Mouse (Mus musculus): ENCODE data around the gene Parp4. TPM values are rescaled to one million over a fixed set of nuclear protein-coding genes. Genes with fewer than 3 reads are reported as not detected.

Parp4 gene
- 1 to 10 TPM; 4.7 to 5.3 TPM for total RNA-seq (2021)
- long read RNA-seq, experiment 1, result 0 reads
- long read RNA-seq, experiment 2, partial matches to known transcripts, result 0 of 1 reads
- long read RNA-seq, experiment 2, other reads (novel, unspliced or antisense), result 1 of 1 reads

DNA sequence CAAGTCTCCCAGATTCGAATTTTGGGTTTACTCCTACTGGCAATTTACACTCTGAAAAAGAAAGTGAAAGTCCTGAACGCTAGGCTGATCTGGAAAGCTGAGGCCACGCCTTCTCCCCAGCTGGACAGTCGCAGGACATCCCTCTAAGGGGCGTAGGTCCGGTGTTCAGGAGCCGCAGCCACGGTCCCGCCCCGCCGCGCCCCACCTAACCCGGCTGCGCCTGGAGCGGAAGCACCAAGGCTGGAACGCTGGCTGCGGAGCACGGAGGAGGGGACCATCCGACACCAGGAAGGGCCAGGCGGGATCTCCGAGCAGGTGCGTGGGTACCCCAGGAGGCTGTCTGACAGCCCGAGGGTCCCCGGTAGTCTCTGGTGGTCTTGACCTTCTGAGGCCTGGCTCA is at the start of gene Parp4, which contains the start of gene Cenpj:
Gene Parp4 (plus strand): TSS at position 204 of the 400 bp plus-strand sequence.
Gene Cenpj (minus strand): TSS at position 10 of the 400 bp plus-strand sequence.
- DNase-seq (ENCODE audit: low spot score in 2 of 2), result peak; percentile 13 to 31

DNA sequence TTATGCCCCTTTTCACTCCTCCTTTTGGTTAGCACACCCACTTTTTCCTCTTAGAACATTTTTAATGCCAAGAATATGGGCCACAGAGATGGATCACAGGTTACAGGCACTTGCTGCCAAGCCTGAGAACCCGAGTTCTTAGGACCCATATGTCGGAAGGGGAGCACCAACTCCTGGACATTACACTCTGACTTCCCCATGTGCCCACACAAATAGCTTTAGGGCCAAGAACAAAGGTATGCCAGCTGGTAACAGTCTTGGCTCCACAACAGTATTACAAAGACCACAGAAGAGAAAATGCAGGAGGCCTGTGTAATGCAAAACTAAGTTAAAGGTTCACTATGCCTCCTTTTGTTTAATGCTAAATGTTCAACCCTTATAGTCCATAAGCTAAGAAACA is 44.6 kb upstream of the Parp4 start:
- no peak for DNase-seq (ENCODE audit: low spot score in 2 of 2)

DNA sequence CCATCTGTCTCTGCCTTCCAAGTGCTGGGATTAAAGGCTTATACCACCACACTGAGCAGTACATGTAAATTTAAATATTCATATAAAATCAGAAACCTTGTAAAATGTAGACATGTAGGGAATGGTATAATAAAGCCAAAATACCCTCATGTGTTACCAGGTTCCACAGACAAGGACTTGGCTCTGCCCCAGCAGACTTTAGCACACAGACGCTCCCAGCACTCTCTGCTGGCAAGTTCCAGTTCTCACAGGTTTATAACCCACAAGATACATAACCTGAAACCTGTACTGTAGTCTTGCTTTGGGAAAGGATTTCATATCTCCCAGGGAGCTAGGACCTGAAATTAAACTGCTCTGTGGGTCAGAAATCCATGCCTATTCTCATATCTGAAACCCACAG is 30.5 kb upstream of the Parp4 start:
- DNase-seq (ENCODE audit: low spot score in 2 of 2), result no peak

DNA sequence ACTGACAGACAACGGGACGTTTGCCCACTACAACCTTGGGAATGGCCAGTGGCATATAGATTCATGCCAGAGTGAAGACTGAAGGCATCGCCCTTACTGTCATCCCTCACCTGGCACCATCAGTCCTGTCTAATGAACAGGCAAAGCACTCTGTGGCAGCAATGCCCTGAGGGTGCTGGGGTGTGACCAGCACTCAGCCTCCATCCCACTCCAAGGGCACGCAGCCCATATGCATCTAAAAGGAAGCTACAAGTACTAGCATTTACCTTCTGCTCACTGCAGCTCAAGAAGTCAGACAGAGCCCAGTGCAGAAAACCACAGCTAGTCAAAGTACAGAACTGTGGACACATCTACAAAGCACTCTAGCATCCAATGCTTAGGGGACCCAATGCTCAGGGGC is 29.9 kb upstream of the Parp4 start:
- DNase-seq (ENCODE audit: low spot score in 2 of 2), result no peak

DNA sequence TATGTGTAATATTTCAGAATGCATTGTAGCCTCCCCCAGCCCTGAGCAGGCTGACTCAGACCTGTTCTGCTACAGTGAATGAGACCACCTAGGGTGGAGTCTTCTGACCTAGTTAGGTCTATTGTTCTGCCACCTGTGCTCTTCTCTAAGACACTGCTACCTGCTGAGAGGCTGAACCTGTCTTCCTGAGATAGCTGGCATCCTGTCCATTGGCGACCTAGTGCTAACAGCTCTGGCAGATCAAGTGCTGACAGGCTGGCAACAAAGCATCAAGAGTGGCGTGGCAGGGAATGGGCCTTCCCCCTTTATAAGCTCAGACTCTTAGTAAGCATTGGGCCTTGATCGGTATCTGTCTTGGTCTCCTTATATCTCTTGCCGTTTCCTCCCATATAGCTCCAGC is 24.5 kb upstream of the Parp4 start:
- no peak for DNase-seq (ENCODE audit: low spot score in 2 of 2)

DNA sequence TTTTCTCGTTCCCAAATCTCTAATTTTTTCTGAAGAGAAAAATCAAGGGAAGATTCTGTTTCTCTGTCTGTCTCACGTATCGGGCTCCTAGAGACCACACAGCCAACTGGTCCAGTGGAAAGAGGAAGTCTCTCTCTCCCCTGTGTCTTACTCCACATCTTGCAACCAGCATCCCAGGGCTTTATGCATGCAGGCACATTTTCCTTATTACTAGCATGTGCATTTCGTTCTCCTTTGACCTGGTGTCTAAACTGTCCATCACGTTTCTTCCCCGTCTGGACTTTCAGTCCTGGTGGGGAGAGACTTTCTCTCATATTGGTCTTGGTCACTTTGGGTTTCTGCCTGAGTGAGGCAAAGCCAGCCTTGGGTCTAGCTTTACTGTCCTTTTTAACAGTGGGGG is 22.5 kb upstream of the Parp4 start:
- DNase-seq (ENCODE audit: low spot score in 2 of 2), result no peak

DNA sequence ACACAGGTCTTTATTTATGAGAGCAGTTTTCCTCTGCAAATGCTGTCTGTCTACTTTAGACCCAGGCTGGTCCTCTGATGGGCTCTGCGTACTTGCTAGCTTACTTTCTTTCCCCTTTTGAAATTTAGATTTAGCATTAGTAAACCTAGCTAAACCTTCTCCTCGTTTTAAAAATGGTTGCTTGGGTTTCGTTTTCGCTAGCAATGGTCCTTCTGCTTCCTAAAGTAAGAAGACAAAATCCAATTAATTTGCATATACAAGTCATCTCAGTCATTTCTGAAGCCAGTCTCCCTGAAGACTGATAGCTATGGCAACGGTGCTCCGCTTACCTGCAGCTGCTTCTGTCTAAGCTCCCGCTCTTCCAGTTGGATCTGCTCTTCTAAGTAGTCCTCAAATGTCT is 22.1 kb upstream of the Parp4 start:
- DNase-seq (ENCODE audit: low spot score in 2 of 2), result no peak

DNA sequence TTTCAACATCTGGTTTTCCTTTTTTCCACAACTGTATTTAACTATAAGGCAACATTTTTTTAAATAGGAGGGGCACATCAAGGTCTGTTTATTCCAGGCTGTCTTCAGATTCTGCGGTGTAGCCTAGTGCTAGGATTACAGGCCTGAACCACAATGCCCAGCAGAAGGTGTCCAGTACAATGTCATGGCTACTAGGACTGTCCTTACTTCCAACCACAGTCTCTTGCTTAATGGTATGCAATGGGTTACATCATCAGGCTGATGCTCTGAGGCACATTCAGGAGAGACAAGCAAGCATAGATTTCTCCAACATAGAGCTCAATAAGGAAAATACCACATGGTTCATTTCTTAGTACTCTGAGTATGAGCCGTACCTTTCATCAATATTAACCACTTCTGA is 20.7 kb upstream of the Parp4 start:
- DNase-seq (ENCODE audit: low spot score in 2 of 2), result no peak

DNA sequence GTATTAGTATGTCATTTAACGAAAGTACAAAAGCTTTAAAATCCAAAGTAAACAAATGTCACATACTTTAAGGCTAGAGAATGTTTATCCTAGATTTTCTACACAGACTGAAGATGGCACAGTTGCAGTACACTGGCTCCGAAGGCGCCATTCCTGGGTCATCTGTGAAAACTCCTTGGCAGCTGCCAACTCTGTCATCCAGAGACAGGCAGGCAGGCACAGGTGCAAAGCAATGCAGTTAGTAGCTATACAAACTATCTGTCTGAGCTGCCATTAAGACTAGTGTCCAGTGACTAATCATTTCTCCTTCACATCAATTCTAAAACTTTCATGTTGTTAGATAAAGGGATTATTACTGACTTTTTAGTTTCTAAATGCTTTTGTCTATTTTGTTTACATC is 16.3 kb upstream of the Parp4 start:
- no peak for DNase-seq (ENCODE audit: low spot score in 2 of 2)

DNA sequence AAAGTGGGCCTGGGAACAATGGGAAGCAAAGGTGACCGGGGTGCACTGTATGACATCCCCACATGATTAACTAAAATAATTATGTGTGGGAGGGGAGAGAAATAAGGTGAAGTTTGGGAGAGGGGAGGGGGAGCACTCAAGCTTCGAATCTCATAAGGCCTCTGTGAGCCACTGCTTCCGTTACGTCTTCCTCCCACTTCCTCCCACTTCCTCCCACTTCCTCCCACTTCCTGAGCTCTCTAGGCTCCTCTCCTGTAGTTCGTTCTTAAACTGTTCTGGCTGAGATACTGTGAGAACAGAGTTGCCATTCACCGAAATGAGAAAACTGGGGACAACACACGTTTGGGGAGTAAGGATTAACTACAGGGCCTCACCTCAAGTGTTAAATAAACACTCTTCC is 7.9 kb upstream of the Parp4 start:
- no peak for DNase-seq (ENCODE audit: low spot score in 2 of 2)

DNA sequence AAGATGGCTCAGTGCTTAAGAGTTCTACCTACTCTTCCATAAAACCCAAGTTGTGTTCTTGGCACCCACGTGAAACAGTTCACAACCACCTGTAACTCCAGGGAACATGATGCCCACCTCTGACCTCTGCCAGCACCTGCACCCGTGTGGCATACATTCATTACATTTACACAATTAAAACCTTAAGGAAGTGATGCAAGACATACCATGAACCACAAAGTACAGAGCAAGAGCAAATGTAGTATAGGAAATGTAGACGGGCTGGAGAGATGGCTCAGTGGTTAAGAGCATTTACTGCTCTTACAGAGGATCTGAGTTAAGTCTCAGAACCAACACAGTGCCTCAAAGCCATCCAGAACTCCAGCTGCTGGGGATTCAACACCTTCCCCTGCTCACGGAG is 6.4 kb upstream of the Parp4 start:
- DNase-seq (ENCODE audit: low spot score in 2 of 2), result no peak

DNA sequence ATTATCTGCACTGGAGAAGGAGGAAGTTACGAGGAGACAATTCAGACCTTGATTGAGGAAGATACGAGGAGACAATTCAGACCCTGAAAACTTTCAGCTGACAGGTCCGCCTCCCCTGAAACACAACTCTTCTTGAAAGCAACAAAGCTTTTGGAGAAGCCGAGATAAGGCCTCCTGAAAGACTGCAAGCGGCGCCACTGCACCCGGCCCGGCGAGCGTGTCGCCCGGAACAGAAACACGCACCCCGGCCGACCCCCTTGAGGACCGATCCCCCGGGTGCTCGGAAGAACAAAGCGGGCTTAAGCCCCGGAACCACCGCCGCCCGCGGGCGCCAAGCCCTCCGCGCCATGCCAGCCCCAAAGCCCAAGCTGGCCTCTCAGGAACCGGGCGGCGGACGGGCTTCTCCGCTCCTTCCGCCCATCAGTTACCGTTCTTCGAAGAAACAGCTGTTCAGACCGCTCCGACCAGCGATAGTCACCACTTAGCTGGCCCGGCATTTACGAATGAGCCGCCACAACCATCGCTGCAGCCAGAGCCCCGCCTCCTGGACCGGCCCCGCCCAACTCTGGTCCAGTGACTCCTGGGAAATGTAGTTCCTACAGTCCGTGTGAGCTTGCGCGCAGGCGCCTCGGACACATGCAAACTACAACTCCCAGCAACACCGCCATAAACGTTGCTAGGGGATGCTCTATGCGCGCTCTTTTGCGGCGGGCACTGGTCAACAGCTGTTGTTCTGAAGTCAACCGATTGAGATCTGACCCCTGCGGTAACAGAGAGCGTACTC is 3.9 kb upstream of the Parp4 start:
- DNase-seq (ENCODE audit: low spot score in 2 of 2), result peak; percentile 88 to 97

DNA sequence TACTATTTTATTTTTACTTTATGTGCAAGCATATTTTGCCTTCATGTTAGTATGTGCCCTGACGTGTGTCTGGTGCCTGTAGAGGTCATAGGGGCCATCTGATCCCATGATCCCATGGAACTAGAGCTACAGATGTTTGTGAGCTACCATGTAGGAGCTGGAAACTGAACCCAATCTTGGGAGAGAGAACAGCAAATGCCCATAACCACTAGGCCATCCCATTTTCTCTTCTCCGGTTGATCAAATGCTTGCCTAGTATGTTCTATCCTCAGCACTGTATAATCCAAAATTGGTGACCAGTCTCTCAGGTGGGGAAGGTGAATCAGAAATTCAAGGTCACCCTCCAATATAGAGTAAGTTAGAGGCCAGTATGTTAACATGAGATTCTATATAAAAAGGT is 2.9 kb upstream of the Parp4 start:
- no peak for DNase-seq (ENCODE audit: low spot score in 2 of 2)

DNA sequence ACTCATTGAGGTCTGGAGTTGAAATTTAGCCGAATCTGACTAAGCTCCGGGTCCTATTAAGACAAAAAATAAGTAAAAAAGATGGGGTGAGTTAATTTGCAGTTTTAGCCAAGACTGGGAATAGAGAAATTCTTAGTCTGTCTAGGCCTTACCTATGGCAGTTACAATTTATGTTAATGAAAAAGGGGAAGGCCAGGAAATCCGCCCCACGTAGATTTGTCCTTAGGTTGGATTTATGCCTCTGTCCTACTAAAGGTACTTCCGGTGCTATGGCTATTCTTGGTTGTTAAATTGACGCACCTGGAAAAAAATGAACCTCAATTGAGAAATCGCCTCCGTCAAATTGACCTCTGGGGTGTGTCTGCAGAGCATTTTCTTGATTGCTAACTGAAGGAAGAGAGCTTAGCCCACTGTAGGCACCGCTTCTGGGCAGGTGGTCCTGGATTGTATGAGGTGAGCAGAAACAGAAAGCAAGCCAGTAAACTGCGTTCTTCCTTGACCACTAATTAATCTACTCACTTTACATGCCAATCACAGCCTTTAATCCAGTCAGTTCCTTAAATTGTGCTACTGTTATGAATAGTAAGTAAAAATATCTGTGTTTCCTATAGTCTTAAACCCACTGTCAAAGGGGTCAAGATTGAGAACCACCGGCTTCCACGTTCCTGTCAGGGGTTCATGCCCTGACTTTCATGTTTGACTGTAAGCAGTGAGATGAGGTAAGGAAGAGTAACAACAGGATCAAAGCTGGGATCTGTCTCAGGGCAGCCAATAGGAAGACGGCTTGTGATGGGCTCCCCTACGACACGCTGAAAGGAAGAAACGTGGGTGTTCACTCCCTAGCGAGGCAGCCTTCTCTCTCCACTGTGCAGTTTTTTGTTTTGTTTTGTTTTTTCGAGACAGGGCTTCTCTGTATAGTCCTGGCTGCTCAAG is 816 bp downstream of the Parp4 start:
- DNase-seq (ENCODE audit: low spot score in 2 of 2), result no peak

DNA sequence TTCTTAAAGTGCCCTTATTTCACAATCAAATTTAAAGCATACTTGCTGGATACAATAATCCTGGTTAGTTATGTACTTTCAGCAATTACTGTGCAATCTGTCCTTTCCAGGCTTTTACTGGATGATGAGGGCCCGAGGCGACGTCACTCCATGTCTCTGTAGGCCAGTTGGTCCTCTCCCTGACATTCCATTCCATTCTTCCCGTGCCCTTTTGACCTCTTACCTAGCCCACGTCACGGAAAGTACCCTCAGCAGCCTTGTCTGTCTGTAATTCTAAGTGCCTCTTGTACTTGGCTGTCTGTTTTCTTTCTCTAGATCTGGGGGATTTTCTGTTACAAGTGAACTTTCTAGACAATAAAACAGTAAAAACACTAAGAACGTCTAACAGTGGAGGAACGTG is 3.6 kb downstream of the Parp4 start:
- no peak for DNase-seq (ENCODE audit: low spot score in 2 of 2)

DNA sequence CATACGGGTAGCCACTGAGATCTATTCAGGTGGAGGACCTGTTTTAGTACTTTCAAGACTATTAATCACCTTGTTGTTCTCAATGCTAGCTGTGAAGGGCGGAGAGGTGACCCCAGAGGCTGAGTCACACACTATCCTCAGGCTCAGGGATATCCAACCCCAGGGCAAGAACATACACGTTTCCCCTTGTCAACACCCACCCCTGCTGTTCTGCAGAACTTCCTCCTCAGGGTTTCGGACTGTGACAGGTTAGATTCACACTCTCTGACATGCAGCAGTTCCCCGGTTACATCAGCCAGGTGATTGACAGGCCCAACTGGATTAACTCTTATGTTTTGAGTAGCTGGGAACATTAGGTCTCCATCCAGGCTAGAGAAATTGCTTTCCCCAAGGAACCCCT is 5.7 kb downstream of the Parp4 start:
- no peak for DNase-seq (ENCODE audit: low spot score in 2 of 2)

DNA sequence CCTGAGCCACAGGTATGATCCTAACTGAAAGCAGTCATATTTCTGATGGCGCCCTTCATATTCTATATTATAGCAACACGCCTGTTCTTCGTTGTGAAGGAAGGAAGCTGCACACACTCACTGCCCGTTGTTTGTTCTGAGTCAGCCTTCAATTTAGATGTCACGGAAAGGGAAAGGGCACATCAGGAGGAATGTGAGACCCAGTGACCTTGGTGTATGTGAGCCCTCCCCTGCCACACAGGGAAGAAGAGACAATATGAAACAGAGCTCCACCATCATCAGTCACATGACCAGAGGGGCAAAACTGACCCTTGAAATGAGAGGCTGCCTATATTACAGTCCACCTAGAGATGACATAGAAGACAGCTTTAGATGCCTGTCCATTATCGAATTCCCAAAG is 6.9 kb downstream of the Parp4 start:
- DNase-seq (ENCODE audit: low spot score in 2 of 2), result no peak

DNA sequence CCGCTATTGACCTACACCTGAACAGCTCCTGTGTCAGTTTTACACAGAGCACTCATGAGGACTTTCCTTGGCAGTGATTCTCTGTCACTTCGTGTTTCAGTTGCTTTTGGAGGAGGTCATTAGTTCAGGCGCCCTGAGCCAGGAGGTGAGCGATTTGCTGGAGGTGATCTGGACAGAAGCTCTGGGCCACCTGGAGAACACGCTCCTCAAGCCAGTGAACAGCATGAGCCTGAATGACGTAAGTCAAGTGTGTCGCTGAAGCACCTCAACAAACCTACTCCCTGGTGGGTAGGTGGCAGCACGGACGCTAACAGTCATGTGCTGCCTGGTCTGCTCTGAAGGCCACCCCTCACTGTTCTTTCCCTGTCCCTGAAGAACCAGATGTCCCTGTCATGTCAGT is 16.8 kb downstream of the Parp4 start:
- no peak for DNase-seq (ENCODE audit: low spot score in 2 of 2)

DNA sequence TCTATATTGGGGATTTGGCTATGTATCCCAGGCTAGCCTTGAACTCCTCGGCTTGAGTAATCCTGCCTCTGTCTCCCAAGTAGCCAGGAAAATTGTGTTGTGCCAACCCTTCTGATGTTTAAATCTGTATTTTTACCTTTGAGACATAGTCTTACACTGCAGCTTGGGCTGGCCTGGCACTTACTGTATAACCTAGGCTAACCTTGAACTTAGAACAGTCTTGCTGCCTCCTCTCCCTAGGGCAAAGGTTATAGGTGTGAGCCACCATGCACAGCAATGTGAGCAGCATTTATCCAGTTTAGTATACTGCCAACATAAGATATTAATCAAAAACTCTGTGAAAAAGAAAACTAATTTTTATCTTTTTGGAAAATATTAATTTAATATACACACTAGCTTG is 19.4 kb downstream of the Parp4 start:
- no peak for DNase-seq (ENCODE audit: low spot score in 2 of 2)

DNA sequence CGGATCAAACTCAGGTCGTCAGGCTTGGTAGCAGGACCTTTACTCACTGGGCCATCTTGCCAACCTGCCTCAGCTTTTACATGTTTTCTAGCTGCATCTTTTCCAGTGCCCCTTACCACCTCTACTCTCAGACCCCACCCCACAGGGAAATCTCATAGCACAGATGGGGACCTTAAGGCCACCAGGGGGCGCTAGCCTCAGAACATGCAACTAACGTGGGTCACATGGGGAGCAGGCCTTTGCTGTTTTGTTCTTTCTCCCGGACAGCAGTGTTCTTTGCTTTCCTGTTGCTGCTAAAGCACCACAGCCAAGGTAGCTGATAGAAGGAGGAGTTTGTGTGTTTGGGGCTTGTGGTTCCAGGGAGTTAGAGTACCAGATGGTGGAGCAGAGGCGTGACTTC is 23.3 kb downstream of the Parp4 start:
- DNase-seq (ENCODE audit: low spot score in 2 of 2), result no peak

DNA sequence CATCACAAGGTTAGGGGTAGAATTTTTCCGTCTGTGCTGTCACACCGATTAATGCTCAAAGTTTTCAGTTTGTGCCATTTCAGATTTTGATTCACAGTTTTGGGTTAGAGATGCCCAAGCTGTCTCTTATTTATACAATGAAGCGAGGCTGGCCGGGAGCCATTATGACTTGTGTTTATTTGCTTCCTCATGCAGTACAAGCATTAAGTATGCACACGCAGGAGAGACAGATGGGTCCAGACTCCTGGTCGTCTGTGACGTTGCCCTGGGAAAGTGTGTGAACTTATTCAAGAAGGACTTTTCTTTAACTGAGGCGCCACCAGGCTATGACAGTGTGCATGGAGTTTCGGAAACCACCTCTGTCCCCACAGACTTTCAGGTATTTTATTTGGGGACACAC is 26.6 kb downstream of the Parp4 start:
- DNase-seq (ENCODE audit: low spot score in 2 of 2), result peak; percentile 2 to 16

DNA sequence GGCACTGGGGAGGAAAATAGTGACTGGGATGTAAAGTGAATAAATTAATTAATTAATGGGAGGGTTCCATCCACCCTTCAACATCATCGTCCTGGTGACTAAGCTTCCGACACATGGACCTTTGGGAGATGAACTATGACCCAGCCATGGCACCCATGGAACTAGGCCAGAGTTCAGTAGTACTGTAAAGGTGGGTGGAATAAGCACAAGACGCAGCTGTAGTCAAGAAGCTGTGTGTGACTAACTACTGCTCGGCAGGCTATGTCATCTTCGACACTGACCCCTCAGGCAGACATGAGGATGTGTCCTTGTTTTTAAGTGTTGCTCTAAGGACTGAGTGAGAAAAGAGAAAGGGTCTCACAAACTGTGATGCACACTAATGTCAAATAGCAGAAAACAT is 29.0 kb downstream of the Parp4 start:
- no peak for DNase-seq (ENCODE audit: low spot score in 2 of 2)

Data from layer of hippocampus, postnatal 14 days (tissue).